Mouse (Mus musculus) cortical plate, adult 2 months (tissue): ENCODE measurements around the gene Pigk.

Source experiments
- CTCF ChIP-seq: fragments of 200-500 bp; IDR thresholded peaks from 2 replicates; pipeline ENCODE4 v1.5.1; 2011; ENCODE audit warnings: mild to moderate bottlenecking, control low read depth, low read length; ENCODE audit not compliant: insufficient read depth; ENCODE audit errors: extremely low read depth
- POLR2A ChIP-seq: fragments of 200-500 bp; IDR thresholded peaks from 2 replicates; pipeline ENCODE4 v1.6.1; 2011; ENCODE audit warnings: mild to moderate bottlenecking, low read length, control low read depth; ENCODE audit not compliant: insufficient read depth; ENCODE audit errors: extremely low read depth

- TF ChIP-seq POLR2A, result no peak
- no peak for TF ChIP-seq CTCF
These were observed 130.0 kb downstream of the Pigk start for GRCm38 (mm10) chr3:152843925-152844324.
